Mouse (Mus musculus) olfactory bulb, adult 2 months (tissue): Measurements from ENCODE around the gene Prrc2b.

Experiments used
- CTCF ChIP-seq: fragments of 200-500 bp; IDR thresholded peaks from 2 replicates; pipeline ENCODE4 v1.5.1; 2012; ENCODE audit warnings: low read depth, mild to moderate bottlenecking, low read length, moderate library complexity; ENCODE audit not compliant: insufficient read depth
- POLR2A ChIP-seq: fragments of 200-500 bp; IDR thresholded peaks from 2 replicates; pipeline ENCODE4 v1.6.1; 2012; ENCODE audit warnings: mild to moderate bottlenecking, low read depth, low read length, moderate library complexity; ENCODE audit not compliant: insufficient read depth

DNA sequence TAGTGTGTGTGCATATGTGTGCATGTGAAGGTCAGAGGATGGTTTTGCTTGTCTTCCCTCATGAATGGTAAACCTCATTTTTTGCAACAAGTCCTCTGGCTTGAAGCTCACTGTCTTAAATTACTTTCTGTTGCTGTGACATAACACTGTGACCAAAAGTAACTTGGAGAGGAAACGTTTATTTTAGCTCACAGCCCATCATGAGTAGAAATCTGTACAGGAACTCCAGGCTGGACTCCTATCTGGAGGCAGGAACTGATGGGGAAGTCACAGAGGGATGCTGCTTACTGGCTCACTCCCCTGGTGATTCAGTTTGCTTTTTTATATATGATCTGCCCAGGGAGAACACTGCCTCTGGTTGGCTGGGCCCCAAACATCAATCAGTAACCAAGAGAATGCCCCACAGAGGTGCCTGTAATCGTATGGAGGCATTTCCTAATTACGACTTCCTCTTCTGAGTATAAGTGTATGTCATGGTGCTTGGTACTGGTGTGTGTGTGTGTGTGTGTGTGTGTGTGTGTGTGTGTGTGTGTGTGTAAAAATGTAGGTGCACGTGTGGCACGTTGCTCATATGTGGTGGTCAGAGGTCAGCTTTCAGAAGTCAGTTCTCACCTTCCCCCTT is 38.3 kb downstream of the Prrc2b start:
- no peak for TF ChIP-seq CTCF
- TF ChIP-seq POLR2A: no peak
